Mouse (Mus musculus) liver, embryonic 12.5 days (tissue): Measurements from ENCODE around the gene Cep128. TPM values are rescaled to one million over a fixed set of nuclear protein-coding genes. Genes with fewer than 3 reads are reported as not detected.

ENCODE experiments used
- ATAC-seq: fragments of 200-750 bp; cut with Nextera tagmentation; 2 replicates; pipeline ENCODE4 v1.8.0; 2017; ENCODE audit warnings: moderate number of reproducible peaks, mild to moderate bottlenecking, moderate library complexity
- H3K27ac ChIP-seq: fragments of 300-500 bp; sonication (generic); 2 replicates; pipeline ENCODE4 v1.5.1; 2016; ENCODE audit warnings: mild to moderate bottlenecking
- H3K27me3 ChIP-seq: fragments of 300-500 bp; sonication (generic); replicated peaks from 2 replicates; pipeline ENCODE4 v1.6.1; 2016; ENCODE audit warnings: mild to moderate bottlenecking, moderate library complexity
- H3K36me3 ChIP-seq: fragments of 300-500 bp; sonication (generic); 2 replicates; pipeline ENCODE4 v1.6.1; 2016; ENCODE audit warnings: mild to moderate bottlenecking, moderate library complexity
- H3K4me1 ChIP-seq: fragments of 300-500 bp; sonication (generic); 2 replicates; pipeline ENCODE4 v1.6.1; 2016
- H3K4me2 ChIP-seq: fragments of 300-500 bp; sonication (generic); 2 replicates; pipeline ENCODE4 v1.6.1; 2016; ENCODE audit warnings: mild to moderate bottlenecking, moderate library complexity
- H3K4me3 ChIP-seq: fragments of 300-500 bp; sonication (generic); 2 replicates; pipeline ENCODE4 v1.5.1; 2016; ENCODE audit warnings: mild to moderate bottlenecking, moderate library complexity
- H3K9ac ChIP-seq: fragments of 300-500 bp; sonication (generic); 2 replicates; pipeline ENCODE4 v1.6.1; 2016; ENCODE audit warnings: mild to moderate bottlenecking, moderate library complexity
- H3K9me3 ChIP-seq: fragments of 300-500 bp; sonication (generic); replicated peaks from 2 replicates; pipeline ENCODE4 v1.6.1; 2016; ENCODE audit warnings: mild to moderate bottlenecking, moderate library complexity
- WGBS: fragments of 180-500 bp; shearing (Covaris S2); methylation state at CpG from one replicate; pipeline ENCODE4 v1.1.7; 2016; ENCODE audit not compliant: insufficient replicate concordance; 5-methylcytosine and 5-hydroxymethylcytosine counted together
- polyA plus RNA-seq: library from polyadenylated mRNA; unstranded; fragments of >200 nt; fragmentation: Nextera tagmentation; extraction: Ambion mirVana; gene quantifications from 2 replicates; pipeline ENCODE4 v1.2.1, GENCODE M21; 2016

Gene Cep128
- polyA plus RNA-seq, result 13.8 and 15.1 TPM in 2 replicates

- Histone ChIP-seq H3K4me1 (peaks cover 44% of the 10 kb centered on the region), H3K4me3 (peak within 1 kb of the TSS; percentile 69), H3K27ac (peak within 1 kb of the TSS; percentile 88), H3K36me3 (peaks cover 23% of the 10 kb centered on the region), H3K4me2 (peak within 1 kb of the TSS; percentile 78), H3K27me3 (no peaks in the 10 kb centered on the region; the same call in 1 of the 2 replicates), H3K9me3 (no peaks in the 10 kb centered on the region), H3K9ac (peak within 1 kb of the TSS; percentile 86)
- WGBS, result under 1% methylated on average over 27 of the region's 27 CpGs
- peak; percentile 100 for ATAC-seq
Measured at GRCm38 (mm10) chr12:91384281-91385017, at the start of gene Cep128, which contains the start of gene Tshr. TSS of gene Cep128 (minus strand) at chr12:91384409. TSS of gene Tshr (plus strand) at chr12:91384563.

GRCm38 (mm10) chr12:91427129-91427528, 42.9 kb upstream of the Cep128 start:
- no peak overlapping the region for H3K9ac ChIP-seq
- H3K9me3 ChIP-seq, result no peaks in the 10 kb centered on the region
- no peak for ATAC-seq
- H3K4me2 ChIP-seq, result no peak overlapping the region
- H3K27me3 ChIP-seq, result no peaks in the 10 kb centered on the region
- no peaks in the 10 kb centered on the region for H3K36me3 ChIP-seq
- WGBS, result 61% methylated on average over 2 of the region's 2 CpGs
- H3K4me3 ChIP-seq, result no peak overlapping the region
- no peak overlapping the region for H3K27ac ChIP-seq
- H3K4me1 ChIP-seq, result no peaks in the 10 kb centered on the region

GRCm38 (mm10) chr12:91426499-91426898, 42.3 kb upstream of the Cep128 start:
- no peak overlapping the region for H3K4me3 ChIP-seq
- WGBS, result 47% methylated on average over 4 of the region's 4 CpGs
- no peak overlapping the region for H3K27ac ChIP-seq
- ATAC-seq, result no peak
- H3K4me1 ChIP-seq, result no peaks in the 10 kb centered on the region
- no peaks in the 10 kb centered on the region for H3K36me3 ChIP-seq
- H3K4me2 ChIP-seq, result no peak overlapping the region
- H3K9me3 ChIP-seq, result no peaks in the 10 kb centered on the region
- no peaks in the 10 kb centered on the region for H3K27me3 ChIP-seq
- no peak overlapping the region for H3K9ac ChIP-seq

GRCm38 (mm10) chr12:91423125-91423820, 39.1 kb upstream of the Cep128 start:
- Histone ChIP-seq H3K36me3 (no peaks in the 10 kb centered on the region), H3K4me3 (no peak overlapping the region), H3K9ac (no peak overlapping the region), H3K9me3 (no peaks in the 10 kb centered on the region), H3K4me1 (no peaks in the 10 kb centered on the region), H3K27me3 (no peaks in the 10 kb centered on the region), H3K4me2 (no peak overlapping the region), H3K27ac (no peak overlapping the region)
- ATAC-seq, result no peak
- 73% methylated on average over 11 of the region's 11 CpGs for WGBS

GRCm38 (mm10) chr12:91421272-91421671, 37.1 kb upstream of the Cep128 start:
- Histone ChIP-seq H3K9ac (no peak overlapping the region), H3K4me2 (no peak overlapping the region), H3K36me3 (no peaks in the 10 kb centered on the region), H3K9me3 (no peaks in the 10 kb centered on the region), H3K27me3 (no peaks in the 10 kb centered on the region), H3K27ac (no peak overlapping the region), H3K4me1 (no peaks in the 10 kb centered on the region), H3K4me3 (no peak overlapping the region)
- WGBS, result 54% methylated on average over 9 of the region's 9 CpGs
- ATAC-seq, result no peak

DNA sequence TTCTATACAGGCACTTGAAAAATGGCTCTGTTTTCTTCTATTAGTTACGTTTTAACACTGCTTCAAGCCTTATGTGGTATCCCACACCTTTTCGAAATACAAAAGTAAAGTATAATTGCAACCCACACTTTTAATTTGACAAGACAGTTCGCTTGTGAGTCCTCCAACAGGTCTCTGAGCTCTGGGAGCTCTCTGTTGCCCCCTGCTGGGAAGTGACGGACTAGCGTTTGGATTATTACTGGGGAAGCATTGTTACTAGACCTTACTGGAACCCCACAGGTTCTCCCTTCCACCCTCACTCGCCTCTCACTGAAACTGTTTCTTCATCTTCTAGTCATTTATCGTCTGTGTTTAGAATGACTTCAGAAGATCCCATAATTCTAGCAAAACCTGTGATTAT, 34.6 kb upstream of the Cep128 start:
- 28% methylated on average over 7 of the region's 7 CpGs for WGBS
- no peaks in the 10 kb centered on the region for H3K27me3 ChIP-seq

GRCm38 (mm10) chr12:91416828-91417227, 32.6 kb upstream of the Cep128 start:
- no peak overlapping the region for H3K27ac ChIP-seq
- H3K9ac ChIP-seq, result no peak overlapping the region
- no peak for ATAC-seq
- 84% methylated on average over 7 of the region's 7 CpGs for WGBS
- H3K4me3 ChIP-seq, result no peak overlapping the region
- no peak overlapping the region for H3K4me2 ChIP-seq
- H3K4me1 ChIP-seq, result no peaks in the 10 kb centered on the region
- no peaks in the 10 kb centered on the region for H3K36me3 ChIP-seq
- no peaks in the 10 kb centered on the region for H3K9me3 ChIP-seq
- no peaks in the 10 kb centered on the region for H3K27me3 ChIP-seq

More for the DNA sequence above, 34.6 kb upstream of the Cep128 start:
- no peaks in the 10 kb centered on the region for H3K4me1 ChIP-seq
- no peak overlapping the region for H3K4me3 ChIP-seq
- H3K4me2 ChIP-seq, result no peak overlapping the region
- H3K36me3 ChIP-seq, result no peaks in the 10 kb centered on the region
- no peaks in the 10 kb centered on the region for H3K9me3 ChIP-seq
- no peak overlapping the region for H3K27ac ChIP-seq
- H3K9ac ChIP-seq, result no peak overlapping the region
- no peak for ATAC-seq

GRCm38 (mm10) chr12:91415112-91415511, 30.9 kb upstream of the Cep128 start:
- H3K4me2 ChIP-seq, result no peak overlapping the region
- 66% methylated on average over 6 of the region's 6 CpGs for WGBS
- no peak for ATAC-seq

DNA sequence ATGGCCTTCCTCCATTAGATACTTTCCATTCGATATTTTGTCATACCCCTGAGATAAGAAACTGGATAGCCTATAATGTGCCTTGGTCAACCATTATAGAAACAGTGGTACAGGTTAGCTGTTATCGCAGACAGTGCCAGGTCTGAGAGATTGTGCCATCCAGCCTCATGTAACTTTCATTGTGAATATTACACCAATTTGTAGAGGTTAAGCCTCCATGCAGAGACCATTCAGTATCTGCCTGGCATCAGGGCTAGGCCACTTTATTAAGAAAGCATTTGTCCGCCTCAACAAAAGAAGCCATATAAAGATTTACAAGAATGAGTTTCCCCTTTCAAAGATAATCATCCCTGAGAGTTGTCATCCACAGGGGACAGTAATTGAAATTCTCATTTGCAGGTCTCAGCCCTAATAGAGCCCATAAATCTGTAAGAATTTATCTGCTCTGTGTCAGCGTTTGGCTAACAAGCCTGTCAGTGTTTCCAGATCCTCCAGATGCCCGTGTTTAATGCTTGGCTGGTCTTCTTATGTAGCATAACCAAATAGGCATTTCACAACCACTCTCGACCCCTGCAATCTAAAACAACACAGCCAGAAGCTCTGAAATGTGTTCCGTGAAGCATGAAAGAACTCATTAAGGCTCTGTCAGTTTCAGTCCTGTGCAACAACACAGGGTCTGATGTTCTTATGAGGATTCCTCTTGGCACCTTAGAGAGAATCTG, 28.4 kb upstream of the Cep128 start:
- no peak for ATAC-seq
- Histone ChIP-seq H3K4me3 (no peak overlapping the region), H3K4me1 (no peaks in the 10 kb centered on the region), H3K9ac (no peak overlapping the region), H3K36me3 (no peaks in the 10 kb centered on the region), H3K4me2 (no peak overlapping the region), H3K27me3 (no peaks in the 10 kb centered on the region), H3K9me3 (no peaks in the 10 kb centered on the region), H3K27ac (no peak overlapping the region)
- WGBS, result 60% methylated on average over 7 of the region's 7 CpGs

More at GRCm38 (mm10) chr12:91415112-91415511, 30.9 kb upstream of the Cep128 start:
- Histone ChIP-seq H3K9ac (no peak overlapping the region), H3K27ac (no peak overlapping the region), H3K4me1 (no peaks in the 10 kb centered on the region), H3K9me3 (no peaks in the 10 kb centered on the region), H3K36me3 (no peaks in the 10 kb centered on the region), H3K4me3 (no peak overlapping the region), H3K27me3 (no peaks in the 10 kb centered on the region)

DNA sequence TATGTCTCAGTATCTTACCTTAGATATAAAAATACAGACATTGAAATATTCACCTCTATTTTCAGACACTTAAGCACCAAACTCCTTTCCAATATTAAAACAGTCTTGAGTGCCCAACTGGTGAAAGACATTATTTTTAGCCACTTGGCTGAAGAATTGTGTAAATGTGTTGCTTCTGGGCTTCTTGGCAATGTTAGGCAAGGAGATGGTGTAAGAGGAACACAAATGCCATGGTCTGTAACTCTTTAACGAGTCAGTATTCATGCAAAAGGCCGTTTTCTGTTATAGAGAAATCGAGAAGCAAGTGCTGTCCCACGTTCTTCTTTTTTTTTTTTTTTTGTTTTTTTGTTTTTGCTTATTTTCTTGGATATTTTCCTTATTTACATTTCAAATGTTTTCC, 26.1 kb upstream of the Cep128 start:
- no peak overlapping the region for H3K27ac ChIP-seq
- no peak overlapping the region for H3K4me2 ChIP-seq
- no peaks in the 10 kb centered on the region for H3K27me3 ChIP-seq
- no peaks in the 10 kb centered on the region for H3K4me1 ChIP-seq
- H3K4me3 ChIP-seq, result no peak overlapping the region
- no peak for ATAC-seq
- WGBS, result 80% methylated on average over 4 of the region's 4 CpGs
- H3K9ac ChIP-seq, result no peak overlapping the region
- H3K36me3 ChIP-seq, result no peaks in the 10 kb centered on the region
- no peaks in the 10 kb centered on the region for H3K9me3 ChIP-seq

DNA sequence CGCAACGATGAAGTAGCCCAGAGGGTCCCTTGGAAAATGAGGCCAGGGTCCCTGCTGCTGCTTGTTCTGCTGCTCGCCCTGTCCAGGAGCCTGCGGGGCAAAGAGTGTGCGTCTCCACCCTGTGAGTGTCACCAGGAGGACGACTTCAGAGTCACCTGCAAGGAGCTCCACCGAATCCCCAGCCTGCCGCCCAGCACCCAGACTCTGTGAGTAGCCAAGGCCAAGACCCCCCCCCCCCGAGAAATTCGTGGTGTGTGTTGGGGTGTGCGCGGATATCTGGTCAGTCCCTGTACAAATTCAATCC, 16.8 kb upstream of the Cep128 start:
- H3K36me3 ChIP-seq, result no peaks in the 10 kb centered on the region
- no peaks in the 10 kb centered on the region for H3K9me3 ChIP-seq
- H3K27ac ChIP-seq, result no peak overlapping the region
- H3K4me2 ChIP-seq, result peak overlapping the region; percentile 67
- 0 out of 2 replicates have a peak, but pooled peaks have one; percentile 21 for ATAC-seq
- 9% methylated on average over 12 of the region's 12 CpGs for WGBS
- H3K4me1 ChIP-seq, result peaks cover 5% of the 10 kb centered on the region
- H3K27me3 ChIP-seq, result peaks cover 58% of the 10 kb centered on the region
- peak overlapping the region; percentile 6; the same call in 1 of the 2 replicates for H3K9ac ChIP-seq
- peak overlapping the region; percentile 39 for H3K4me3 ChIP-seq
